Mouse (Mus musculus) spleen, adult 12 weeks (tissue): ENCODE data around the gene Frmd8.
"Not testable (repeated sequence)": the region's sequence is repeated elsewhere in the genome, so short reads cannot be mapped to it uniquely, and the experiment has no call there.

Experiments
- DNase-seq: peaks from one replicate; pipeline ENCODE4 v3.0.0; 2022; ENCODE audit warnings: low spot score

Gene Frmd8

GRCm38 (mm10) chr19:5824826-5825617, 50.1 kb downstream of the Frmd8 start:
- no peak for DNase-seq

GRCm38 (mm10) chr19:5824043-5824825, 50.8 kb downstream of the Frmd8 start:
- no peak for DNase-seq

- no peak for DNase-seq
Measured at GRCm38 (mm10) chr19:5823266-5823839, 51.7 kb downstream of the Frmd8 start.

- no peak for DNase-seq
Measured at GRCm38 (mm10) chr19:5822834-5823205, 52.3 kb downstream of the Frmd8 start.

- no peak for DNase-seq
Measured at GRCm38 (mm10) chr19:5822174-5822833, 52.8 kb downstream of the Frmd8 start.

- DNase-seq = no peak
Measured at GRCm38 (mm10) chr19:5821847-5822173, 53.3 kb downstream of the Frmd8 start.

GRCm38 (mm10) chr19:5819549-5819948, 55.5 kb downstream of the Frmd8 start:
- no peak for DNase-seq

- DNase-seq = no peak
Measured at GRCm38 (mm10) chr19:5818590-5818977, 56.5 kb downstream of the Frmd8 start.

- peak; percentile 81 for DNase-seq
Measured at GRCm38 (mm10) chr19:5817703-5818589, 57.1 kb downstream of the Frmd8 start.

- no peak for DNase-seq
Measured at GRCm38 (mm10) chr19:5815928-5816327, 59.1 kb downstream of the Frmd8 start.

GRCm38 (mm10) chr19:5815010-5815409, 60.1 kb downstream of the Frmd8 start:
- DNase-seq = no peak

GRCm38 (mm10) chr19:5814048-5814447, 61.0 kb downstream of the Frmd8 start:
- DNase-seq = not testable (repeated sequence)

- no peak for DNase-seq
Measured at GRCm38 (mm10) chr19:5813567-5813966, 61.5 kb downstream of the Frmd8 start.

GRCm38 (mm10) chr19:5811771-5812504, 63.1 kb downstream of the Frmd8 start:
- DNase-seq = no peak

GRCm38 (mm10) chr19:5810840-5811563, 64.1 kb downstream of the Frmd8 start:
- DNase-seq = no peak

- DNase-seq = no peak
Measured at GRCm38 (mm10) chr19:5810103-5810839, 64.8 kb downstream of the Frmd8 start.

- no peak for DNase-seq
Measured at GRCm38 (mm10) chr19:5809712-5810089, 65.4 kb downstream of the Frmd8 start.

- no peak for DNase-seq
Measured at GRCm38 (mm10) chr19:5808955-5809711, 65.9 kb downstream of the Frmd8 start.

- DNase-seq = no peak
Measured at GRCm38 (mm10) chr19:5807740-5808139, 67.3 kb downstream of the Frmd8 start.
